Mouse (Mus musculus): Measurements from ENCODE around the gene Oscp1.

The Oscp1 gene

GRCm38 (mm10) chr4:126110374-126111152, 52.2 kb downstream of the Oscp1 start:
- in situ Hi-C loops (cut with MseI, MboI): no loop called here

GRCm38 (mm10) chr4:126111153-126111549, 52.8 kb downstream of the Oscp1 start:
- in situ Hi-C loops (cut with MseI, MboI): no loop called here

GRCm38 (mm10) chr4:126113243-126113642, 54.9 kb downstream of the Oscp1 start:
- in situ Hi-C loops (cut with MseI, MboI): no loop called here

- in situ Hi-C loops (cut with MseI, MboI): no loop called here
Observed at GRCm38 (mm10) chr4:126113943-126114342, 55.6 kb downstream of the Oscp1 start.

GRCm38 (mm10) chr4:126115411-126115810, 57.0 kb downstream of the Oscp1 start:
- in situ Hi-C loops (cut with MseI, MboI): no loop called here

GRCm38 (mm10) chr4:126115871-126116521, 57.6 kb downstream of the Oscp1 start:
- in situ Hi-C loops (cut with MseI, MboI): no loop called here

- in situ Hi-C loops (cut with MseI, MboI): no loop called here
Observed at GRCm38 (mm10) chr4:126117116-126117515, 58.8 kb downstream of the Oscp1 start.

GRCm38 (mm10) chr4:126118651-126119050, 60.3 kb downstream of the Oscp1 start:
- in situ Hi-C loops (cut with MseI, MboI): no loop called here

- in situ Hi-C loops (cut with MseI, MboI): no loop called here
Observed at GRCm38 (mm10) chr4:126119051-126119450, 60.7 kb downstream of the Oscp1 start.

GRCm38 (mm10) chr4:126120052-126120451, 61.7 kb downstream of the Oscp1 start:
- in situ Hi-C loops (cut with MseI, MboI): no loop called here

- in situ Hi-C loops (cut with MseI, MboI): no loop called here
Observed at GRCm38 (mm10) chr4:126120506-126120905, 62.1 kb downstream of the Oscp1 start.

- in situ Hi-C loops (cut with MseI, MboI): no loop called here
Observed at GRCm38 (mm10) chr4:126123309-126124040, 65.1 kb downstream of the Oscp1 start.

GRCm38 (mm10) chr4:126130502-126130901, 72.1 kb downstream of the Oscp1 start:
- in situ Hi-C loops (cut with MseI, MboI): no loop called here

GRCm38 (mm10) chr4:126131290-126132121, 73.1 kb downstream of the Oscp1 start:
- in situ Hi-C loops (cut with MseI, MboI): no loop called here

GRCm38 (mm10) chr4:126132636-126133264, 74.4 kb downstream of the Oscp1 start:
- in situ Hi-C loops (cut with MseI, MboI): no loop called here

- in situ Hi-C loops (cut with MseI, MboI): no loop called here
Observed at GRCm38 (mm10) chr4:126134236-126134635, 75.9 kb downstream of the Oscp1 start.

- in situ Hi-C loops (cut with MseI, MboI): no loop called here
Observed at GRCm38 (mm10) chr4:126134639-126135038, 76.3 kb downstream of the Oscp1 start.

- in situ Hi-C loops (cut with MseI, MboI): no loop called here
Observed at GRCm38 (mm10) chr4:126137773-126138172, 79.4 kb downstream of the Oscp1 start.

GRCm38 (mm10) chr4:126141021-126141420, 82.7 kb downstream of the Oscp1 start:
- in situ Hi-C loops (cut with MseI, MboI): no loop called here
